Comparison of ENCODE assay signal across 20 mouse cellular contexts in the genomic region with DNA sequence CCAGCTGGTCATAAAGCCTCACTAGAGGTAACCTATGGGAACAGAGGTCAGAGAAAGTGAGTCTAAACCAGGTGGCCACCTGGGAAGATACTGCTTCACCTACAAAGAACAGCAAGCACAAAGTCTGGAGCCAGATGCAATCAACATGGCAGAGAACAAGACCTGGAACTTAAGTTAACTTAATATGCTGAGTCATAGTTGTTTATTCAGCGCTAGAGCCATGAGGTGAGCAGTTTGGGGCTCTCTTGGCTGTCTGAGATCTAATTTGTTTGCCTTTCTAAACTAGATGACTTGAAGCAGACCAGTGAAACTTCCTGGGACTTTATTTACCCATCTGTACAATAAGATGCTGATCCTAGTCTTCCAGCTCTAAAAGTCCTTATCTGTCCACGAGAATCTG. TPM values are rescaled to one million over a fixed set of nuclear protein-coding genes. Genes with fewer than 3 reads are reported as not detected.
DNase-seq lines count a peak whose midpoint lies in the region; ATAC-seq and TF ChIP-seq lines count a peak whose summit lies in the region.
"Had no signal": no experiment of that assay in that cellular context is flagged by ENCODE, and none has a peak within 500 bp of the region (broad histone marks: within the 10 kb centered on the region; RNA-seq: fewer than 3 reads in every experiment).

No protein-coding gene starts in this region.

- WGBS in liver, embryonic 12.5 days (ENCODE audit: insufficient replicate concordance): 62% methylated on average over 2 of the region's 2 CpGs
- WGBS in hindbrain, embryonic 11.5 days: 94% methylated on average over 2 of the region's 2 CpGs
- WGBS in forebrain, embryonic 15.5 days: 77% methylated on average over 2 of the region's 2 CpGs

- no peaks in the 10 kb centered on the region for H3K27me3 ChIP-seq in G1E (ENCODE audit: insufficient read depth, low read length)
- no peaks in the 10 kb centered on the region for H3K27me3 ChIP-seq in liver, embryonic 12.5 days (replicated peaks)
- H3K27me3 ChIP-seq in hindbrain, embryonic 11.5 days (ENCODE audit: control insufficient read depth, insufficient read depth, low read length): no peaks in the 10 kb centered on the region
- no peaks in the 10 kb centered on the region for H3K27me3 ChIP-seq in forebrain, embryonic 15.5 days
- H3K27me3 ChIP-seq: embryonic facial prominence, embryonic 13.5 days; heart, embryonic 15.5 days; kidney, embryonic 15.5 days; limb, embryonic 13.5 days; midbrain, embryonic 12.5 days; neural tube, embryonic 12.5 days had no signal

- H3K4me2 ChIP-seq in liver, embryonic 12.5 days: peak overlapping the region; percentile 6; the same call in 1 of the 2 replicates
- no peak overlapping the region for H3K4me2 ChIP-seq in hindbrain, embryonic 11.5 days (replicated peaks; ENCODE audit: low read depth, low read length)
- no peak overlapping the region for H3K4me2 ChIP-seq in forebrain, embryonic 15.5 days (replicated peaks)
- H3K4me2 ChIP-seq: embryonic facial prominence, embryonic 13.5 days; heart, embryonic 15.5 days; kidney, embryonic 15.5 days; limb, embryonic 13.5 days; midbrain, embryonic 12.5 days; neural tube, embryonic 12.5 days had no signal

- H3K27ac ChIP-seq in liver, embryonic 12.5 days: peak overlapping the region; percentile 59
- no peak overlapping the region for H3K27ac ChIP-seq in hindbrain, embryonic 11.5 days (ENCODE audit: low read depth, low read length)
- H3K27ac ChIP-seq in forebrain, embryonic 15.5 days (replicated peaks): no peak overlapping the region
- H3K27ac ChIP-seq: embryonic facial prominence, embryonic 13.5 days; gastrocnemius, adult 2 months; heart, embryonic 15.5 days; hindbrain, postnatal 0 days; kidney, embryonic 15.5 days; limb, embryonic 13.5 days; midbrain, embryonic 12.5 days; neural tube, embryonic 12.5 days had no signal

- H3K4me1 ChIP-seq in G1E (ENCODE audit: insufficient read depth, low read depth, low read length): peaks cover 9% of the 10 kb centered on the region
- H3K4me1 ChIP-seq in liver, embryonic 12.5 days: peaks cover 16% of the 10 kb centered on the region
- no peaks in the 10 kb centered on the region for H3K4me1 ChIP-seq in hindbrain, embryonic 11.5 days (replicated peaks; ENCODE audit: control insufficient read depth, insufficient read depth, low read length)
- H3K4me1 ChIP-seq in forebrain, embryonic 15.5 days: no peaks in the 10 kb centered on the region
- H3K4me1 ChIP-seq: embryonic facial prominence, embryonic 13.5 days; heart, embryonic 15.5 days; limb, embryonic 13.5 days; midbrain, embryonic 12.5 days; neural tube, embryonic 12.5 days had no signal

- H3K36me3 ChIP-seq in G1E (replicated peaks): peaks cover 84% of the 10 kb centered on the region
- H3K36me3 ChIP-seq in liver, embryonic 12.5 days: peaks cover 68% of the 10 kb centered on the region
- H3K36me3 ChIP-seq in hindbrain, embryonic 11.5 days (ENCODE audit: control insufficient read depth, insufficient read depth, low read length): no peaks in the 10 kb centered on the region
- H3K36me3 ChIP-seq in forebrain, embryonic 15.5 days: no peaks in the 10 kb centered on the region; the same call in 1 of the 2 replicates

- TF ChIP-seq CTCF in G1E (IDR thresholded peaks at IDR 0.05; ENCODE audit: low read depth, low read length): no peak

- peak; percentile 40; the same call in 1 of the 2 replicates for ATAC-seq in G1E (ENCODE audit: extremely low read depth, insufficient number of reproducible peaks, low FRiP score, poor library complexity, severe bottlenecking)
- ATAC-seq in liver, embryonic 12.5 days: peak; percentile 90
- ATAC-seq in hindbrain, embryonic 11.5 days (ENCODE audit: low FRiP score): no peak
- ATAC-seq in forebrain, embryonic 15.5 days (replicated peaks): no peak
- ATAC-seq: hindbrain, postnatal 0 days; intestine, postnatal 0 days had no signal

- H3K9me3 ChIP-seq in G1E (replicated peaks): no peaks in the 10 kb centered on the region
- H3K9me3 ChIP-seq in liver, embryonic 12.5 days (replicated peaks): no peaks in the 10 kb centered on the region
- no peaks in the 10 kb centered on the region for H3K9me3 ChIP-seq in hindbrain, embryonic 11.5 days (ENCODE audit: control insufficient read depth, low read length)
- H3K9me3 ChIP-seq in forebrain, embryonic 15.5 days: no peaks in the 10 kb centered on the region
- H3K9me3 ChIP-seq: embryonic facial prominence, embryonic 13.5 days; heart, embryonic 15.5 days; kidney, embryonic 15.5 days; limb, embryonic 13.5 days; midbrain, embryonic 12.5 days; neural tube, embryonic 12.5 days had no signal

- H3K4me3 ChIP-seq in G1E (ENCODE audit: low read depth, low read length): no peak overlapping the region
- H3K4me3 ChIP-seq in liver, embryonic 12.5 days: no peak overlapping the region
- no peak overlapping the region for H3K4me3 ChIP-seq in hindbrain, embryonic 11.5 days (ENCODE audit: low read depth, low read length)
- no peak overlapping the region for H3K4me3 ChIP-seq in forebrain, embryonic 15.5 days
- H3K4me3 ChIP-seq: embryonic facial prominence, embryonic 13.5 days; gastrocnemius, adult 2 months; heart, embryonic 15.5 days; kidney, embryonic 15.5 days; limb, embryonic 13.5 days; midbrain, embryonic 12.5 days; neural tube, embryonic 12.5 days had no signal

- no peak overlapping the region for H3K9ac ChIP-seq in liver, embryonic 12.5 days
- no peak overlapping the region for H3K9ac ChIP-seq in hindbrain, embryonic 11.5 days (ENCODE audit: low read depth, low read length)
- H3K9ac ChIP-seq in forebrain, embryonic 15.5 days (replicated peaks): no peak overlapping the region
- H3K9ac ChIP-seq: embryonic facial prominence, embryonic 13.5 days; heart, embryonic 15.5 days; kidney, embryonic 15.5 days; limb, embryonic 13.5 days; midbrain, embryonic 12.5 days; neural tube, embryonic 12.5 days had no signal

- DNase-seq in G1E (ENCODE audit: low spot score): no peak
- peak; percentile 48 for DNase-seq in c-Kit-negative CD71-positive TER-119-positive erythroid progenitor cells, embryonic 14.5 days (ENCODE audit: low read depth, low spot score)
- DNase-seq in yolk sac, embryonic 10.5 days (ENCODE audit: low spot score): peak; percentile 15
- no peak for DNase-seq in hindbrain, embryonic 11.5 days (ENCODE audit: low spot score)
- no peak for DNase-seq in lung, postnatal 10 days
- DNase-seq: cerebellum, adult 9-10 months; gastrocnemius, adult 2 months; heart, postnatal 4 days; layer of hippocampus, postnatal 36 days; right cerebral cortex, adult 18-20 months had no signal

RNA-seq across cellular contexts. Expression of gene Rad18, which starts 12.4 kb away (rescaled TPM):
- total RNA-seq in G1E (2014; fragmentation: Nextera tagmentation): 89.9 and 93.8 TPM in 2 replicates
- total RNA-seq in G1E (2017): 35.9 and 36.1 TPM in 2 replicates
- 1.8 and 2.7 TPM in 2 replicates for polyA plus RNA-seq in G1E (2012)
- polyA plus RNA-seq in liver, embryonic 12.5 days (2016; fragmentation: Nextera tagmentation; extraction: Ambion mirVana): 39.8 and 41.8 TPM in 2 replicates
- polyA plus RNA-seq in hindbrain, embryonic 11.5 days (2014; fragmentation: Nextera tagmentation; extraction: Ambion mirVana): 36.1 and 37.0 TPM in 2 replicates
- 21.2 and 23.0 TPM in 2 replicates for polyA plus RNA-seq in forebrain, embryonic 15.5 days (2015; fragmentation: Nextera tagmentation; extraction: Ambion mirVana)

Comparison
In these comparisons a context has a peak if more than half of its experiments do, and no peak if none do; other contexts are left out.
1. ATAC-seq: peak in G1E (single experiment) and liver, embryonic 12.5 days (single experiment); none in hindbrain, embryonic 11.5 days (single experiment) and forebrain, embryonic 15.5 days (single experiment).
2. DNase-seq: peak in c-Kit-negative CD71-positive TER-119-positive erythroid progenitor cells, embryonic 14.5 days (single experiment) and yolk sac, embryonic 10.5 days (single experiment); none in G1E (single experiment), hindbrain, embryonic 11.5 days (single experiment) and lung, postnatal 10 days (single experiment).